Mouse (Mus musculus) heart, postnatal 0 days (tissue): ENCODE data around the gene Cyp27a1.

ENCODE experiments used
- CTCF ChIP-seq: IDR thresholded peaks from 2 replicates; pipeline ENCODE4 v1.5.1; 2016; ENCODE audit warnings: antibody characterized with exemption, control low read depth, low read depth
- EP300 ChIP-seq: IDR thresholded peaks from 2 replicates; pipeline ENCODE4 v1.6.1; 2016; ENCODE audit warnings: antibody characterized with exemption, low read depth

GRCm38 (mm10) chr1:74748643-74749271, 35.4 kb downstream of the Cyp27a1 start, which contains the start of gene Prkag3:
- peak; percentile 60 for TF ChIP-seq CTCF
- TF ChIP-seq EP300 = no peak
